In genomic region chr19:11314354-11314753, GRCm38 (mm10) we compare ENCODE assay signal across 39 mouse cellular contexts. TPM values are rescaled to one million over a fixed set of nuclear protein-coding genes. Genes with fewer than 3 reads are reported as not detected.
"Had no signal": no experiment of that assay in that cellular context is flagged by ENCODE, and none has a peak within 500 bp of the region (broad histone marks: within the 10 kb centered on the region; RNA-seq: fewer than 3 reads in every experiment).

Gene Ms4a14, minus strand, starts transcription at chr19:11314454.

- H3K4me2 ChIP-seq: heart, embryonic 11.5 days; heart, embryonic 12.5 days; heart, embryonic 13.5 days; heart, embryonic 15.5 days; hindbrain, embryonic 12.5 days; hindbrain, embryonic 14.5 days; hindbrain, embryonic 15.5 days; intestine, embryonic 15.5 days; kidney, embryonic 15.5 days had no signal

- H3K9me3 ChIP-seq: heart, embryonic 10.5 days; heart, embryonic 12.5 days; heart, embryonic 13.5 days; heart, embryonic 15.5 days; hindbrain, embryonic 10.5 days; hindbrain, embryonic 12.5 days; hindbrain, embryonic 15.5 days; intestine, embryonic 15.5 days; kidney, embryonic 15.5 days had no signal

- DNase-seq: heart, postnatal 10 days; heart, postnatal 14 days; heart, postnatal 36 days; heart, postnatal 4 days; kidney, adult 11 months; kidney, adult 18-20 months; kidney, adult 2 months; kidney, adult 8-10 months; kidney, adult 9 months; kidney, postnatal 10 days; kidney, postnatal 14 days; kidney, postnatal 25 days; kidney, postnatal 36 days; kidney, postnatal 4 days; layer of hippocampus, adult 9-11 months; layer of hippocampus, postnatal 36 days had no signal

- H3K4me1 ChIP-seq: heart, embryonic 10.5 days; heart, embryonic 12.5 days; heart, embryonic 13.5 days; heart, embryonic 15.5 days; hindbrain, embryonic 10.5 days; hindbrain, embryonic 12.5 days; hindbrain, embryonic 15.5 days; intestine, embryonic 15.5 days; kidney, embryonic 15.5 days had no signal

- H3K9ac ChIP-seq: heart, embryonic 12.5 days; heart, embryonic 13.5 days; heart, embryonic 15.5 days; hindbrain, embryonic 12.5 days; hindbrain, embryonic 14.5 days; hindbrain, embryonic 15.5 days; intestine, embryonic 15.5 days; kidney, embryonic 15.5 days had no signal

- H3K27me3 ChIP-seq: heart, embryonic 12.5 days; heart, embryonic 13.5 days; heart, embryonic 15.5 days; hindbrain, embryonic 12.5 days; hindbrain, embryonic 15.5 days; intestine, embryonic 15.5 days; kidney, embryonic 15.5 days had no signal

- H3K36me3 ChIP-seq: heart, embryonic 10.5 days; heart, embryonic 12.5 days; heart, embryonic 13.5 days; heart, embryonic 15.5 days; hindbrain, embryonic 10.5 days; hindbrain, embryonic 12.5 days; hindbrain, embryonic 15.5 days; intestine, embryonic 15.5 days; kidney, embryonic 15.5 days had no signal

- H3K27ac ChIP-seq: heart, embryonic 10.5 days; heart, embryonic 13.5 days; heart, embryonic 15.5 days; hindbrain, embryonic 10.5 days; hindbrain, embryonic 12.5 days; hindbrain, embryonic 14.5 days; hindbrain, embryonic 15.5 days; hindbrain, postnatal 0 days; intestine, embryonic 15.5 days; kidney, embryonic 15.5 days; kidney, postnatal 0 days; layer of hippocampus, adult 2 months had no signal

- H3K4me3 ChIP-seq: heart, embryonic 10.5 days; heart, embryonic 12.5 days; heart, embryonic 13.5 days; heart, embryonic 15.5 days; hindbrain, embryonic 10.5 days; hindbrain, embryonic 12.5 days; hindbrain, embryonic 15.5 days; intestine, embryonic 15.5 days; kidney, embryonic 15.5 days; layer of hippocampus, adult 2 months had no signal

- ATAC-seq: hindbrain, embryonic 16.5 days; hindbrain, postnatal 0 days; inflammation-experienced regulatory T-cells, adult 6 months; intestine, embryonic 15.5 days; intestine, embryonic 16.5 days; intestine, postnatal 0 days had no signal

RNA-seq across cellular contexts. Expression of gene Ms4a14, which starts in this region (rescaled TPM):
- total RNA-seq: heart, postnatal 4 days; hematopoietic stem cell, adult 5-6 weeks; hindbrain, postnatal 0 days; layer of hippocampus, adult 18-20 months; layer of hippocampus, postnatal 10 days; layer of hippocampus, postnatal 14 days; layer of hippocampus, postnatal 25 days; layer of hippocampus, postnatal 36 days had no signal
- polyA plus RNA-seq: heart, embryonic 10.5 days; heart, embryonic 11.5 days; heart, embryonic 12.5 days; heart, embryonic 13.5 days; hindbrain, embryonic 12.5 days; hindbrain, embryonic 15.5 days; hindbrain, embryonic 16.5 days; hindbrain, postnatal 0 days; inflammation-experienced regulatory T-cells, adult 6 months; intestine, embryonic 15.5 days had no signal
